Mouse (Mus musculus): ENCODE results near the gene Ric1. TPM values are rescaled to one million over a fixed set of nuclear protein-coding genes. Genes with fewer than 3 reads are reported as not detected.

The Ric1 gene
- total and polyA plus RNA-seq, 2 experiments from 2014 or later = 12.0 to 39.5 TPM

GRCm38 (mm10) chr19:29487326-29488072 lies 34.6 kb upstream of the Ric1 start:
- Histone ChIP-seq H3K36me3 (ENCODE audit: insufficient read depth, low read length) (no peaks in the 10 kb centered on the region), H3K27ac (no peak overlapping the region), H3K4me3 (ENCODE audit: low read length) (no peak overlapping the region), H3K9ac (replicated peaks; ENCODE audit: low read length) (no peak overlapping the region), H3K4me1 (ENCODE audit: insufficient read depth, low read length) (no peaks in the 10 kb centered on the region), H3K4me2 (ENCODE audit: low read depth, low read length) (no peak overlapping the region), H3K27me3 (ENCODE audit: insufficient read depth, low read length) (no peaks in the 10 kb centered on the region), H3K9me3 (ENCODE audit: low read length) (no peaks in the 10 kb centered on the region)
- WGBS = 90% methylated on average over 14 of the region's 14 CpGs
- TF ChIP-seq CTCF (IDR thresholded peaks at IDR 0.05; ENCODE audit: low read depth) = no peak
- DNase-seq (ENCODE audit: low spot score) = no peak
- no peak for ATAC-seq

DNA sequence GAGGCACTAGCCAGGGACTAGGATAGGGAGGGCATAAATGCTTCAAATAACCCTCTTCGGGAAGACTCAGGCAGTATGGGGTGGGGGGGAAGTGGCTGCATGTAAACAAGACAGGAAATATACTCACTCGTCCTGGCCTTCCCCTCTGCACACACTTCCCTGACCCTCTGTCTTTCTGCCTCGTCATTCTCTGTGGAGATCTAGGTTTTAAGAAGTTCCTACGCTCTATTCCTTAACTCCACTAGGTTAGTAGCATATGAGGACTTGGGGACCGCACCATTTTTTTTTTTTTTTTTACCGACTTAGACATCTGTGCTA lies 34.0 kb upstream of the Ric1 start:
- Histone ChIP-seq H3K27me3 (ENCODE audit: insufficient read depth, low read length) (no peaks in the 10 kb centered on the region), H3K4me3 (ENCODE audit: low read length) (no peak overlapping the region), H3K36me3 (ENCODE audit: insufficient read depth, low read length) (no peaks in the 10 kb centered on the region), H3K4me1 (ENCODE audit: insufficient read depth, low read length) (no peaks in the 10 kb centered on the region), H3K9me3 (ENCODE audit: low read length) (no peaks in the 10 kb centered on the region), H3K4me2 (ENCODE audit: low read depth, low read length) (no peak overlapping the region), H3K27ac (no peak overlapping the region), H3K9ac (replicated peaks; ENCODE audit: low read length) (no peak overlapping the region)
- DNase-seq (ENCODE audit: low spot score) (no peak), ATAC-seq (no peak)
- no peak for TF ChIP-seq CTCF (IDR thresholded peaks at IDR 0.05; ENCODE audit: low read depth)
- 69% methylated on average over 6 of the region's 6 CpGs for WGBS

- no peak for DNase-seq (ENCODE audit: low spot score)
- H3K9ac ChIP-seq (replicated peaks; ENCODE audit: low read length) = no peak overlapping the region
- ATAC-seq = no peak
- H3K27me3 ChIP-seq (ENCODE audit: insufficient read depth, low read length) = no peaks in the 10 kb centered on the region
- H3K27ac ChIP-seq = no peak overlapping the region
- no peaks in the 10 kb centered on the region for H3K36me3 ChIP-seq (ENCODE audit: insufficient read depth, low read length)
- no peak overlapping the region for H3K4me2 ChIP-seq (ENCODE audit: low read depth, low read length)
- TF ChIP-seq CTCF (IDR thresholded peaks at IDR 0.05; ENCODE audit: low read depth) = no peak
- H3K9me3 ChIP-seq (ENCODE audit: low read length) = no peaks in the 10 kb centered on the region
- H3K4me3 ChIP-seq (ENCODE audit: low read length) = no peak overlapping the region
- no peaks in the 10 kb centered on the region for H3K4me1 ChIP-seq (ENCODE audit: insufficient read depth, low read length)
- WGBS = 79% methylated on average over 10 of the region's 10 CpGs
Measured at GRCm38 (mm10) chr19:29488420-29488819, 33.7 kb upstream of the Ric1 start.

DNA sequence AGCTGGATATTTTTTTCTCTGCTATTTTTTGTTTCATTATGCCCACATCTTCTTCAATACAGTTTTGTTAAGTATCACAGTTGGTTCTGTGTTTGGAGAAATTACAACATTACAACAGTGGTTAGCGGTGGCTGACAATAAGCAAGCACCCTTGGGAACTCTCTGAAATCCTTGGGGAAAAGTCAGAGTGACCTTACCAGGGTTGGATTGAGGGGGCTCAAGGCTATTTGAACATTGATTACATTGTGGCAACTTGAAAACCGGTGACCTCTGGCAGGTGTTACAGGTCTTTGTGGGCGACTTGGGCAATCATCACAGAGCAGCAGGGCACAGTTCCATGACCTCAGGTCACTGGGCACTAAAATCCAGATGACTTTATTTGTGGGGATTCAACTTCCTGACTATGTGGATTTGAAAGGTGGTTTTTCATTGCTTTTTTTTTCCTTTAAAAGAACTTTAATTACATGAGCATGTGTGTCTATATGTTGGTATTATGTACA lies 32.2 kb upstream of the Ric1 start:
- no peak overlapping the region for H3K27ac ChIP-seq
- TF ChIP-seq CTCF (IDR thresholded peaks at IDR 0.05; ENCODE audit: low read depth) = no peak
- WGBS = 81% methylated on average over 3 of the region's 3 CpGs
- no peaks in the 10 kb centered on the region for H3K9me3 ChIP-seq (ENCODE audit: low read length)
- ATAC-seq (no peak), DNase-seq (ENCODE audit: low spot score) (no peak)
- H3K4me1 ChIP-seq (ENCODE audit: insufficient read depth, low read length) = no peaks in the 10 kb centered on the region
- no peaks in the 10 kb centered on the region for H3K27me3 ChIP-seq (ENCODE audit: insufficient read depth, low read length)
- no peak overlapping the region for H3K4me3 ChIP-seq (ENCODE audit: low read length)
- H3K4me2 ChIP-seq (ENCODE audit: low read depth, low read length) = no peak overlapping the region
- no peaks in the 10 kb centered on the region for H3K36me3 ChIP-seq (ENCODE audit: insufficient read depth, low read length)
- no peak overlapping the region for H3K9ac ChIP-seq (replicated peaks; ENCODE audit: low read length)

- H3K9ac ChIP-seq (replicated peaks; ENCODE audit: low read length) = no peak overlapping the region
- H3K27ac ChIP-seq = no peak overlapping the region
- WGBS = 71% methylated on average over 9 of the region's 9 CpGs
- H3K4me3 ChIP-seq (ENCODE audit: low read length) = no peak overlapping the region
- H3K36me3 ChIP-seq (ENCODE audit: insufficient read depth, low read length) = no peaks in the 10 kb centered on the region
- H3K4me1 ChIP-seq (ENCODE audit: insufficient read depth, low read length) = no peaks in the 10 kb centered on the region
- no peak overlapping the region for H3K4me2 ChIP-seq (ENCODE audit: low read depth, low read length)
- ATAC-seq = no peak
- no peak for TF ChIP-seq CTCF (IDR thresholded peaks at IDR 0.05; ENCODE audit: low read depth)
- no peak for DNase-seq (ENCODE audit: low spot score)
- no peaks in the 10 kb centered on the region for H3K9me3 ChIP-seq (ENCODE audit: low read length)
- no peaks in the 10 kb centered on the region for H3K27me3 ChIP-seq (ENCODE audit: insufficient read depth, low read length)
Measured at GRCm38 (mm10) chr19:29491467-29491866, 30.6 kb upstream of the Ric1 start.

DNA sequence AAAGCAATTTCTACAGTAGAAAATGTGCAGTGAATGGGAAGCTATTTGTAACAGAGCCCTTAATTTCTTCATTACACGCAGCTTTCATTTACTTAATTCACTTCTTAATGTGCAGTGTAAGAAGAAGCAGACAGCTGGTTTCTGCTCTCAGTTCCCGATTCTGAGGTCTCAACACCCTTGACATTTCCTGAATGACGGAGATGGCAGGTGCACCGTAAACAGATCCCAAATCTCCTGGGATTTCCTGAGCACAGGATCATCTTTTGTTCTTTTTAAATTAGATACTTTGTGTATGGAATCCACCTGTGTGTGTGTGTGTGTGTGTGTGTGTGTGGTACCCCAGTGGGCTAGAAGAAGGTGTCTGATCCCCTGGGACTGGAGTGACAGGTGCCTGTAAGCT lies 27.6 kb upstream of the Ric1 start:
- H3K36me3 ChIP-seq (ENCODE audit: insufficient read depth, low read length) = no peaks in the 10 kb centered on the region
- no peak for TF ChIP-seq CTCF (IDR thresholded peaks at IDR 0.05; ENCODE audit: low read depth)
- H3K27me3 ChIP-seq (ENCODE audit: insufficient read depth, low read length) = no peaks in the 10 kb centered on the region
- no peak overlapping the region for H3K4me3 ChIP-seq (ENCODE audit: low read length)
- no peak overlapping the region for H3K9ac ChIP-seq (replicated peaks; ENCODE audit: low read length)
- H3K27ac ChIP-seq = no peak overlapping the region
- H3K9me3 ChIP-seq (ENCODE audit: low read length) = no peaks in the 10 kb centered on the region
- WGBS = 63% methylated on average over 4 of the region's 4 CpGs
- no peaks in the 10 kb centered on the region for H3K4me1 ChIP-seq (ENCODE audit: insufficient read depth, low read length)
- ATAC-seq (no peak), DNase-seq (ENCODE audit: low spot score) (no peak)
- H3K4me2 ChIP-seq (ENCODE audit: low read depth, low read length) = no peak overlapping the region

- Histone ChIP-seq H3K4me1 (ENCODE audit: insufficient read depth, low read length) (no peaks in the 10 kb centered on the region), H3K9me3 (ENCODE audit: low read length) (no peaks in the 10 kb centered on the region), H3K4me2 (ENCODE audit: low read depth, low read length) (no peak overlapping the region), H3K4me3 (ENCODE audit: low read length) (no peak overlapping the region), H3K36me3 (ENCODE audit: insufficient read depth, low read length) (no peaks in the 10 kb centered on the region), H3K9ac (replicated peaks; ENCODE audit: low read length) (no peak overlapping the region), H3K27ac (no peak overlapping the region), H3K27me3 (ENCODE audit: insufficient read depth, low read length) (no peaks in the 10 kb centered on the region)
- ATAC-seq = no peak
- DNase-seq (ENCODE audit: low spot score) = no peak
- WGBS = 73% methylated on average over 6 of the region's 6 CpGs
- TF ChIP-seq CTCF (IDR thresholded peaks at IDR 0.05; ENCODE audit: low read depth) = no peak
Measured at GRCm38 (mm10) chr19:29496001-29496597, 26.0 kb upstream of the Ric1 start.

Measured in hindbrain, postnatal 0 days (tissue).